Mouse (Mus musculus): Measurements from ENCODE around the gene Mapk1. TPM values are rescaled to one million over a fixed set of nuclear protein-coding genes. Genes with fewer than 3 reads are reported as not detected.

Mapk1 gene
- total and polyA plus RNA-seq, 3 experiments: 162 to 317 (median 244) TPM

DNA sequence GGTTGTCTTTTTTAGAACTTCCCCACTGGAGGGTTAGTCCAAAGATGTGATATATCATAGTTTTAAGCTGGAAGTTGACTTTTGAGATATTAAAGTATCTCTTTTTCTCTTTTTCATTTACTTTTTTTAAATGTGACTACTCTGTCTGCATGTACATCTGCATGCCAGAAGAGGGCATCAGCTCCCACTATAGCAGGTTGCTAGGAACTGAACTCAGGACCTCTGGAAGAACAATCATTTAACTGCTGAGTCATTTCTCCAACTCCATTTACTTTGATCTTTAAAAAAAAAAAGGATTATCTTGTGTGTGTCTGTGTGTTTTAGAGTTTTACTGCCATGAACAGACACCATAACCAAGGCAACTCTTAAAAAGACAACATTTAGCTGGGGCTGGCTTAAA, 93.7 kb downstream of the Mapk1 start:
- no peak overlapping the region for H3K27ac ChIP-seq (ENCODE audit: insufficient read depth, low read depth)
- H3K9ac ChIP-seq (ENCODE audit: insufficient read depth, low read depth): no peak overlapping the region
- no peaks in the 10 kb centered on the region for H3K79me2 ChIP-seq (replicated peaks; ENCODE audit: control insufficient read depth, extremely low read depth, insufficient read depth, poor library complexity, severe bottlenecking)
- H3K9me3 ChIP-seq (replicated peaks; ENCODE audit: low read length): peaks cover 7% of the 10 kb centered on the region
- H3K4me3 ChIP-seq (replicated peaks in 1 of 3; ENCODE audit: low read depth in 2 of 3, low read length in 2 of 3, poor library complexity in 1 of 3): no peak overlapping the region
- in situ Hi-C loops (cut with MboI; ENCODE audit: low pct_ligation_motif_present, low pct_unique_long_range_greater_than_20kb, low sequenced_read_pairs): loop anchor here (10.0 kb wide), 1 partner anchor 152 kb away; no protein-coding TSS in a partner anchor
- H3K27me3 ChIP-seq (replicated peaks): peaks cover 7% of the 10 kb centered on the region
- peaks cover 7 to 12% of the 10 kb centered on the region in 2 experiments for H3K4me1 ChIP-seq (ENCODE audit: control insufficient read depth in 1 of 2, insufficient read depth in 2 of 2)
- peaks cover 5 to 11% of the 10 kb centered on the region in 2 experiments for H3K36me3 ChIP-seq (replicated peaks in 1 of 2; ENCODE audit: control insufficient read depth in 1 of 2, insufficient read depth in 1 of 2, low read length in 1 of 2)
- no peak for TF ChIP-seq SMC3 (IDR thresholded peaks at IDR 0.05; ENCODE audit: low read depth, low read length)
- TF ChIP-seq POLR2A (IDR thresholded peaks at IDR 0.05; ENCODE audit: low read depth, low read length): no peak
- no peak for TF ChIP-seq KAT2A (IDR thresholded peaks at IDR 0.05; ENCODE audit: insufficient replicate concordance, low read length)
- peak in 1 of 2 experiments; percentile 24; a peak in 1 of 4 replicates for TF ChIP-seq CTCF (conservative IDR thresholded peaks at IDR 0.05 in 1 of 2, IDR thresholded peaks at IDR 0.05 in 1 of 2; ENCODE audit: low read depth in 2 of 2, low read length in 2 of 2)
- 0 out of 2 replicates have a peak, but pooled peaks have one; percentile 10 for TF ChIP-seq ZNF384 (IDR thresholded peaks at IDR 0.05; ENCODE audit: low read depth, low read length)
- no peak for TF ChIP-seq ZKSCAN1 (IDR thresholded peaks at IDR 0.05; ENCODE audit: borderline replicate concordance, low read depth, low read length)
- TF ChIP-seq MYC (IDR thresholded peaks at IDR 0.05; ENCODE audit: low read depth, low read length): no peak
- no peak overlapping the region for H3K4me2 ChIP-seq (ENCODE audit: insufficient read depth, low read depth, poor library complexity, severe bottlenecking)
- dilution Hi-C loops (cut with MboI; ENCODE audit: extremely low pct_ligation_motif_present, extremely low pct_unique_long_range_greater_than_20kb, low sequenced_read_pairs): no loop called here
- no peak for DNase-seq (ENCODE audit: extremely low read depth)

DNA sequence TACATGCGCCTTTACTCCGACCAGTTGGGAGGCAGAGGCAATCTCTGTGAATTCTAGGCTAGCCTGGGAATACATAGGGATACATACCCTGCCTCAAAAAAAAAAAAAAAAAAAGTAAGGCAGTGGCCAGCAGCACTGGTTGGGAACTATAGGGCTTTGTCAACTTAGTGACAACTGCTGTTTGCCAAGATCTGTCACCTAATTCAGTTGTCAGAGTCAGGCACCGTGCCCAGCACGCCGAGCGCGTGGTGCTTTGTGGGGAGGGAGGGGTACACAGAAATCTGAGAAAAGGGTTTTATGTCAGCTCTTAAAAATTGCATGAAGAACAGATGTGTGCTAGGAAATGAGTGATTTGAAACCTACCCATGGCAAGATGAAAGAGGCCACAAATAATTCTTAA, 94.9 kb downstream of the Mapk1 start:
- H3K4me2 ChIP-seq (ENCODE audit: insufficient read depth, low read depth, poor library complexity, severe bottlenecking): no peak overlapping the region
- peaks cover under 1% of the 10 kb centered on the region for H3K27me3 ChIP-seq (replicated peaks)
- peaks cover 11 to 23% of the 10 kb centered on the region in 2 experiments for H3K36me3 ChIP-seq (replicated peaks in 1 of 2; ENCODE audit: control insufficient read depth in 1 of 2, insufficient read depth in 1 of 2, low read length in 1 of 2)
- in situ Hi-C loops (cut with MboI; ENCODE audit: low pct_ligation_motif_present, low pct_unique_long_range_greater_than_20kb, low sequenced_read_pairs) (loop anchor here (10.0 kb wide), 1 partner anchor 153 kb away; no protein-coding TSS in a partner anchor), dilution Hi-C loops (cut with MboI; ENCODE audit: extremely low pct_ligation_motif_present, extremely low pct_unique_long_range_greater_than_20kb, low sequenced_read_pairs) (no loop called here)
- H3K27ac ChIP-seq (ENCODE audit: insufficient read depth, low read depth): no peak overlapping the region
- no peak overlapping the region for H3K9ac ChIP-seq (ENCODE audit: insufficient read depth, low read depth)
- no peaks in the 10 kb centered on the region for H3K79me2 ChIP-seq (replicated peaks; ENCODE audit: control insufficient read depth, extremely low read depth, insufficient read depth, poor library complexity, severe bottlenecking)
- no peak for DNase-seq (ENCODE audit: extremely low read depth)
- H3K4me3 ChIP-seq (replicated peaks in 1 of 3; ENCODE audit: low read depth in 2 of 3, low read length in 2 of 3, poor library complexity in 1 of 3): no peak overlapping the region
- H3K9me3 ChIP-seq (replicated peaks; ENCODE audit: low read length): peaks cover 7% of the 10 kb centered on the region
- TF ChIP-seq NELFE (IDR thresholded peaks at IDR 0.05; ENCODE audit: low read depth, low read length) (no peak), JUN (IDR thresholded peaks at IDR 0.05; ENCODE audit: insufficient read depth, low read depth, low read length) (no peak), SIN3A (IDR thresholded peaks at IDR 0.05; ENCODE audit: low read length) (no peak), ZNF384 (IDR thresholded peaks at IDR 0.05; ENCODE audit: low read depth, low read length) (no peak), SMC3 (IDR thresholded peaks at IDR 0.05; ENCODE audit: low read depth, low read length) (no peak), MAFK (IDR thresholded peaks at IDR 0.05; ENCODE audit: insufficient replicate concordance, low read length) (no peak), MEF2A (IDR thresholded peaks at IDR 0.05; ENCODE audit: borderline replicate concordance, low read depth, low read length) (no peak), GABPA (IDR thresholded peaks at IDR 0.05; ENCODE audit: insufficient replicate concordance, low read depth, low read length) (no peak)
- H3K4me1 ChIP-seq (ENCODE audit: control insufficient read depth in 1 of 2, insufficient read depth in 2 of 2): peaks cover 7 to 12% of the 10 kb centered on the region in 2 experiments
